Mouse (Mus musculus): ENCODE data around the gene Hs6st1.

Gene Hs6st1

DNA sequence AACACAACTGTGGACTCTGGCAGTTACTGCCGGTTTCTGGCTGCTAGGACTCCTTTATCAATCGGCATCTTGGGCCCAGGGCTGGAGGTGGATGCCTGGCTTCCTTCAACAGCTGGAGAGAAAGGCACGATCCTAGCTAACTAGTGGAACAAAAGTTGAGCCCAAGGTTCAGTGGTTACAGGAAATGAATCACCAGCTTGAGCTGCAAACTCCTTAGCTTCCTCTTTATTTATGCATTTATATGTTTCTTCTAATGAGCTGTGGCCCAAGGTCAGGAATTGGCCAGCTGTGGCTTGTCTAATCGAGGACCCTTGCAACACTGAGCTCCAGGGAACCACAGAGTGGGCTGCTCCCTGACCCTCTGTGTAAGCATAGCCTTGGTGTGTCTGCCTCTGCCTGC lies 60.9 kb downstream of the Hs6st1 start:
- DNase-seq (ENCODE audit: low spot score in 2 of 2): no peak

GRCm38 (mm10) chr1:36129881-36130280 lies 61.7 kb downstream of the Hs6st1 start:
- no peak for DNase-seq (ENCODE audit: low spot score in 2 of 2)

DNA sequence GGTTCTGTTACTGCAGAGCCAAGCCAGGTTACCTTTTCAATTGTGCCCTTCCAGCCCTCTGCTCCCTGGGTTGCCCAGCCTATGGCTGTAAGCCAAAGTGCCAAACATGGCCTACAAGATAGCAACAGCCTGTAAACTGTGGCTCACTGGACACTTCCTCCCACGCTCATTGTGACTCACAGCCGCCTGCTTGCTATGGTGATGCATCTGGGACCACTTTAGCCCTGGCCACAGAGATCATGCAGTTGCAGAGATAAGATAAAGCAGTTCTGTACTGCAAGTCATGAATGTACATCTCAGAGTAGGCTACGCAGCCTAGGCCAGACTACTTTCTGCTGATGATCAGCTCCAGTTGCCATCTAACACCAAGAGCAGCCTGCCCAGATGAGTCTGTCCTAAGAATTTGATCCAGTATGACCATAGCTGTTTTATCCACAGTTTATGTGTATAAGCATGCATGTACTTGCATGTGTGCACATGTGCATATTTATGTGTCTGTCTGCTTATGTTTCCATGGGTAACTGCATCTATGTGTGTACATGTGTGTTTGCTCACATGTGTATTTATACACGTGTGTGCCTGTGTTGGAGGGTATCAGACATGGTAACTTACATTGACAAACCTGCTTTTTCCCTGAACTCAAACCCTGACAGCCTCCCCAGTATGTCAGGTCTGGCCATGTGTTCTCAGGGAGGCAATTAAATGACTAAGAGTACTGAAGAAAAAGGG lies 62.3 kb downstream of the Hs6st1 start:
- no peak for DNase-seq (ENCODE audit: low spot score in 2 of 2)

DNA sequence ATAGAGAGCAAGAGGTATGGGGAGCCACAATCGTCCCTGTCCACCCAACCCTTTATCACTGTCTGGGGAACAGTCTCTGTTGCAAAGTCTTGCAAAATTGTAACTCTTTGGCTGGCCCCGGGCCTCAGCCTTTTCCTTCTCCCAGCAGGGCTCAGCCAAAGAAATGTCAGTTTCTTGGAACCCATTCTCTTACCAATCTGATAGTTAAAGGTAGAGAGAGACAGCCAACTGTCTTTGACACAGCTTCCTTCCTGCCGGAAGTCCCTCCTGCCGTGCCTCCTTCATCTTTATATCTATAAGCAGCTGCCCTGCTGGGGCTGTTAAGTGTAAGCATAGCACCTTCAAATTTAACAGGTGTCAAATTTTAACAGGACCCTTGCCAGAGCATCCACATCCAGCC lies 63.0 kb downstream of the Hs6st1 start:
- no peak for DNase-seq (ENCODE audit: low spot score in 2 of 2)

DNA sequence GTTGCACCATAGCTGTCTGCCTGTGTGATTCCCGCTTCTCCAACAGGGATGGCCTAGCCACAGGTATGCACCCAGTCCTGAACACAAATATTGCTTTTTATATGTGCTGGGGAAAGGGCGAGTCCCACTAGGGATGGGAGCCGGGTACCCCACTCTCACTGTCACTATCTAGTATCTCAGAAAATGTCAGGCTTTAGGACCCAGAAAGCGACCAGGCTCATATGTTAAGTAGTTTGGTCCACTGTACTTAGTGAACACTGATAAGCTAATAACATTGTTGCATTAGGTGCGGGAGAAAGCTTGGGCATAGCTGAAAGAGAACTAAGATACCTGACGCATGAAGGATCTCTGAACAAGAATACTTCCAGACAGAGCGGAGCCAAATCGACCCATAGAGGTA lies 63.6 kb downstream of the Hs6st1 start:
- no peak for DNase-seq (ENCODE audit: low spot score in 2 of 2)

DNA sequence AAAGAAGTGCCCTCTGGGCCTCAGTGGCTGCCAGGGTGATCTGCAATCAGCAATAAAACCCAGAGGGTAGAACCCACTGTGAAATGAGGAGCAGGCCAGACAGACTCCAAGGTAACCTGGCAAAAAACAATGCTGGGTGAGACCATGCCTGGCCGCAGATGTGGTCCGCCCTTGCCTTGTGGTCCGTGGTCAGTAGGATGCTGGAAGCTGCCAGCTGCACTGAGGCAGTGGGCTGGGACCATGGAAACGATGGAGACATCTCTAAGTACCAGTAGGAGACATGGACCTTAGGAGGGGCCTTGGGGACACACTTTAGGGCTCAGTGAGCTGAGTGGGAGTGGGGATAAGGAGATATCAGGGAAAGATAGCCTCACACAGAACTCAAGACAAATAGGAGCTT lies 64.0 kb downstream of the Hs6st1 start:
- no peak for DNase-seq (ENCODE audit: low spot score in 2 of 2)

- DNase-seq (ENCODE audit: low spot score in 2 of 2): no peak
Observed at GRCm38 (mm10) chr1:36133041-36133440, 64.8 kb downstream of the Hs6st1 start.

- DNase-seq (ENCODE audit: low spot score in 2 of 2): no peak
Observed at GRCm38 (mm10) chr1:36133647-36134046, 65.4 kb downstream of the Hs6st1 start.

DNA sequence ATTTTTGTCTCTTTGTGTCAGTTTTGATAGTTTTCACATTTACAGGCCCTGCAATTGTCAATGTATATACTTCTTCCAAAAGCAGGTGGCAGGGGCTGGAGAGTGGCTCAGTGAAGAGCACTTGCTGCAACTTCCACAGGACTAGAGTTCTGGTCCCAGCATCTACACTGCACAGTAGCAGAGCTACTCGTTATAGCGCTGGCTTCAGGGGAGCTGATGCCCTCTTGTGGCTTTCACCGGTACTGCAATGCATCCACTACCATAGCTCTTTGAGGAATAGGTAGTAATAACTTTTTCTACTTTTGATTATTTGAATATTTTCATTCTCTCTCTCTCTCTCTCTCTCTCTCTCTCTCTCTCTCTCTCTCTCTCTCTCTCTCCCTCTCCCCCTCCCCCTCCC lies 66.4 kb downstream of the Hs6st1 start:
- peak in 1 of 2 experiments; percentile 79 for DNase-seq (ENCODE audit: low spot score in 2 of 2)

GRCm38 (mm10) chr1:36140311-36140710 lies 72.1 kb downstream of the Hs6st1 start:
- no peak for DNase-seq (ENCODE audit: low spot score in 2 of 2)

DNA sequence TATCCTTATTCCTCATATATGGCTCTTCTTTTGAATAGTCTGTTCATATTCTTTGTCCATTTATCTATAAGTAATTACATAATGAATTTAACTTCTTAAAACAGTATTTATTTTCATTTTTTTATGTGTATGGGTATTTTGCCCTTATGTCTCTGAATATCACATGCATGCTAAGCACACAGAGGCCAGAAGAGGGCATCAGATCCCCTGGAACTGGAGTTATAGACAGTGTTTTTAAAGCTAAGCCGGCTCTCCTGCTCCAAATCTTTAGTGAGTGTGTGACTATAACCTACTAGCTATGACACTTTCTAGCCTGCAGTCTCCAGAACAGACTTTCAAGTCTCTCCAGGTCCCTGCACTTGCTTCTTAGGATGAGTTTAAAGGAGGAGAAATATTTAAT lies 76.8 kb downstream of the Hs6st1 start:
- DNase-seq (ENCODE audit: low spot score in 2 of 2): peak in 1 of 2 experiments; percentile 69

- DNase-seq (ENCODE audit: low spot score in 2 of 2): no peak
Observed at GRCm38 (mm10) chr1:36148809-36149208, 80.6 kb downstream of the Hs6st1 start.

DNA sequence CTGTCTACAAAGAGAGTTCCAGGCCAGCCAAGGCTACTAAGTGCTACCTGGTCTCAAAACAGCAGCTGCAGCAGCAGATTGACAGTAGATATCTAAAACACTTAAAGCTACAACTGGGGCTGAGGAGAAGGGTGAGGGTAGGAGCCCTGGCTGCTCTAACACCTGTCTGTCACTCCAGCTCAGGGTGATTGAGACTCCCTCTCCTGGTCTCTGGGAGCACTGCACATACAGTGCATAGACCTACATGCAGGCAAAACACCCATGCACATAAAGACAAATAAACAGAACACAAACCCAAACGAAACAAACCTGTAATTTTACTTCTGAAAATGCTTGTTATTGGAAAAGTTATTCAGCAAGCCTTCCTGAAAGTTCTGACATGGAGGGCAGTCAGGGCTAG lies 81.2 kb downstream of the Hs6st1 start:
- peak in 1 of 2 experiments; percentile 35 for DNase-seq (ENCODE audit: low spot score in 2 of 2)
